Mouse (Mus musculus): Measurements from ENCODE around the gene Mmd2. TPM values are rescaled to one million over a fixed set of nuclear protein-coding genes. Genes with fewer than 3 reads are reported as not detected.

Gene Mmd2
- not detected in 2 replicates for polyA plus RNA-seq (2012; ENCODE audit: insufficient read depth, insufficient read length, low replicate concordance, missing spikeins)

GRCm38 (mm10) chr5:142608259-142608988, at the start of gene Mmd2:
Gene Mmd2 (minus strand): TSS chr5:142608800.
- TF ChIP-seq CTCF (IDR thresholded peaks at IDR 0.05; ENCODE audit: insufficient read depth, low read depth, low read length) (no peak), POLR2A (IDR thresholded peaks at IDR 0.05; ENCODE audit: insufficient read depth, low read depth, low read length) (no peak)
- peak within 1 kb of the TSS; percentile 87 for H3K27ac ChIP-seq (ENCODE audit: insufficient read depth, low read depth, low read length)
- H3K4me1 ChIP-seq (ENCODE audit: control insufficient read depth, insufficient read depth, low read length) = peaks cover 23% of the 10 kb centered on the region
- WGBS = 1% methylated on average over 42 of the region's 42 CpGs
- peak within 1 kb of the TSS; percentile 86 for H3K4me3 ChIP-seq (ENCODE audit: insufficient read depth, low read depth, low read length)

GRCm38 (mm10) chr5:142652266-142652665, 43.7 kb upstream of the Mmd2 start:
- 0 out of 2 replicates have a peak, but pooled peaks cover 2% of the 10 kb centered on the region for H3K4me1 ChIP-seq (ENCODE audit: control insufficient read depth, insufficient read depth, low read length)
- no peak overlapping the region for H3K4me3 ChIP-seq (ENCODE audit: insufficient read depth, low read depth, low read length)
- 79% methylated on average over 4 of the region's 4 CpGs for WGBS
- TF ChIP-seq POLR2A (IDR thresholded peaks at IDR 0.05; ENCODE audit: insufficient read depth, low read depth, low read length) (no peak), CTCF (IDR thresholded peaks at IDR 0.05; ENCODE audit: insufficient read depth, low read depth, low read length) (no peak)
- no peak overlapping the region for H3K27ac ChIP-seq (ENCODE audit: insufficient read depth, low read depth, low read length)

GRCm38 (mm10) chr5:142650794-142651497, 42.3 kb upstream of the Mmd2 start:
- H3K27ac ChIP-seq (ENCODE audit: insufficient read depth, low read depth, low read length) = no peak overlapping the region
- TF ChIP-seq POLR2A (IDR thresholded peaks at IDR 0.05; ENCODE audit: insufficient read depth, low read depth, low read length) = no peak

GRCm38 (mm10) chr5:142650390-142650789, 41.8 kb upstream of the Mmd2 start:
- no peak overlapping the region for H3K4me3 ChIP-seq (ENCODE audit: insufficient read depth, low read depth, low read length)
- WGBS = 76% methylated on average over 3 of the region's 3 CpGs
- 0 out of 2 replicates have a peak, but pooled peaks cover 2% of the 10 kb centered on the region for H3K4me1 ChIP-seq (ENCODE audit: control insufficient read depth, insufficient read depth, low read length)
- no peak for TF ChIP-seq POLR2A (IDR thresholded peaks at IDR 0.05; ENCODE audit: insufficient read depth, low read depth, low read length)
- no peak for TF ChIP-seq CTCF (IDR thresholded peaks at IDR 0.05; ENCODE audit: insufficient read depth, low read depth, low read length)
- H3K27ac ChIP-seq (ENCODE audit: insufficient read depth, low read depth, low read length) = no peak overlapping the region

More at GRCm38 (mm10) chr5:142650794-142651497, 42.3 kb upstream of the Mmd2 start:
- Histone ChIP-seq H3K4me3 (ENCODE audit: insufficient read depth, low read depth, low read length) (no peak overlapping the region), H3K4me1 (ENCODE audit: control insufficient read depth, insufficient read depth, low read length) (0 out of 2 replicates have a peak, but pooled peaks cover 2% of the 10 kb centered on the region)
- WGBS = 78% methylated on average over 6 of the region's 6 CpGs

- WGBS = 91% methylated on average over 4 of the region's 4 CpGs
- TF ChIP-seq POLR2A (IDR thresholded peaks at IDR 0.05; ENCODE audit: insufficient read depth, low read depth, low read length) = no peak
- TF ChIP-seq CTCF (IDR thresholded peaks at IDR 0.05; ENCODE audit: insufficient read depth, low read depth, low read length) = no peak
- no peak overlapping the region for H3K4me3 ChIP-seq (ENCODE audit: insufficient read depth, low read depth, low read length)
- 0 out of 2 replicates have a peak, but pooled peaks cover 2% of the 10 kb centered on the region for H3K4me1 ChIP-seq (ENCODE audit: control insufficient read depth, insufficient read depth, low read length)
- H3K27ac ChIP-seq (ENCODE audit: insufficient read depth, low read depth, low read length) = no peak overlapping the region
Observed at GRCm38 (mm10) chr5:142649460-142650050, 41.0 kb upstream of the Mmd2 start.

GRCm38 (mm10) chr5:142648162-142648561, 39.6 kb upstream of the Mmd2 start:
- Histone ChIP-seq H3K27ac (ENCODE audit: insufficient read depth, low read depth, low read length) (no peak overlapping the region), H3K4me3 (ENCODE audit: insufficient read depth, low read depth, low read length) (no peak overlapping the region), H3K4me1 (ENCODE audit: control insufficient read depth, insufficient read depth, low read length) (0 out of 2 replicates have a peak, but pooled peaks cover under 1% of the 10 kb centered on the region)
- TF ChIP-seq CTCF (IDR thresholded peaks at IDR 0.05; ENCODE audit: insufficient read depth, low read depth, low read length) (no peak), POLR2A (IDR thresholded peaks at IDR 0.05; ENCODE audit: insufficient read depth, low read depth, low read length) (no peak)
- WGBS = 65% methylated on average over 7 of the region's 7 CpGs

- TF ChIP-seq POLR2A (IDR thresholded peaks at IDR 0.05; ENCODE audit: insufficient read depth, low read depth, low read length) (no peak), CTCF (IDR thresholded peaks at IDR 0.05; ENCODE audit: insufficient read depth, low read depth, low read length) (no peak)
- Histone ChIP-seq H3K4me1 (ENCODE audit: control insufficient read depth, insufficient read depth, low read length) (no peaks in the 10 kb centered on the region), H3K27ac (ENCODE audit: insufficient read depth, low read depth, low read length) (no peak overlapping the region), H3K4me3 (ENCODE audit: insufficient read depth, low read depth, low read length) (no peak overlapping the region)
- 85% methylated on average over 6 of the region's 6 CpGs for whole genome bisulfite sequencing
Observed at GRCm38 (mm10) chr5:142641331-142642051, 32.9 kb upstream of the Mmd2 start.

GRCm38 (mm10) chr5:142640088-142640487, 31.5 kb upstream of the Mmd2 start:
- 74% methylated on average over 5 of the region's 5 CpGs for WGBS
- TF ChIP-seq CTCF (IDR thresholded peaks at IDR 0.05; ENCODE audit: insufficient read depth, low read depth, low read length) (no peak), POLR2A (IDR thresholded peaks at IDR 0.05; ENCODE audit: insufficient read depth, low read depth, low read length) (no peak)
- Histone ChIP-seq H3K27ac (ENCODE audit: insufficient read depth, low read depth, low read length) (no peak overlapping the region), H3K4me3 (ENCODE audit: insufficient read depth, low read depth, low read length) (no peak overlapping the region), H3K4me1 (ENCODE audit: control insufficient read depth, insufficient read depth, low read length) (no peaks in the 10 kb centered on the region)

Data from olfactory bulb, adult 2 months (tissue).